Mouse (Mus musculus): ENCODE measurements around the gene Wdr95. TPM values are rescaled to one million over a fixed set of nuclear protein-coding genes. Genes with fewer than 3 reads are reported as not detected.

The Wdr95 gene
- total and polyA plus RNA-seq, 2 experiments: not detected

GRCm38 (mm10) chr5:149585910-149586309 lies 57.4 kb downstream of the Wdr95 start:
- Histone ChIP-seq H3K4me1 (ENCODE audit: control insufficient read depth, insufficient read depth, low read length) (no peaks in the 10 kb centered on the region), H3K36me3 (ENCODE audit: control insufficient read depth, insufficient read depth, low read length) (no peaks in the 10 kb centered on the region), H3K79me2 (ENCODE audit: control insufficient read depth, insufficient read depth, low read length) (no peaks in the 10 kb centered on the region), H3K9ac (ENCODE audit: low read depth, low read length) (no peak overlapping the region), H3K27ac (replicated peaks; ENCODE audit: insufficient read depth, low read depth, low read length) (no peak overlapping the region), H3K4me3 (ENCODE audit: insufficient read depth, low read depth, low read length) (no peak overlapping the region), H3K27me3 (ENCODE audit: control insufficient read depth, insufficient read depth, low read length) (no peaks in the 10 kb centered on the region)
- 64% methylated on average over 10 of the region's 10 CpGs for WGBS
- no peak for DNase-seq (ENCODE audit: extremely low read depth, low read depth, low spot score)
- TF ChIP-seq CTCF (IDR thresholded peaks at IDR 0.05; ENCODE audit: low read depth, low read length) (no peak), POLR2A (IDR thresholded peaks at IDR 0.05; ENCODE audit: extremely low read depth, insufficient read depth, low read length) (no peak)

GRCm38 (mm10) chr5:149587327-149587895 lies 58.9 kb downstream of the Wdr95 start:
- Histone ChIP-seq H3K4me1 (ENCODE audit: control insufficient read depth, insufficient read depth, low read length) (no peaks in the 10 kb centered on the region), H3K36me3 (ENCODE audit: control insufficient read depth, insufficient read depth, low read length) (no peaks in the 10 kb centered on the region), H3K9ac (ENCODE audit: low read depth, low read length) (no peak overlapping the region), H3K4me3 (ENCODE audit: insufficient read depth, low read depth, low read length) (no peak overlapping the region), H3K79me2 (ENCODE audit: control insufficient read depth, insufficient read depth, low read length) (no peaks in the 10 kb centered on the region), H3K27ac (replicated peaks; ENCODE audit: insufficient read depth, low read depth, low read length) (no peak overlapping the region), H3K27me3 (ENCODE audit: control insufficient read depth, insufficient read depth, low read length) (no peaks in the 10 kb centered on the region)
- TF ChIP-seq CTCF (IDR thresholded peaks at IDR 0.05; ENCODE audit: low read depth, low read length) (no peak), POLR2A (IDR thresholded peaks at IDR 0.05; ENCODE audit: extremely low read depth, insufficient read depth, low read length) (no peak)
- WGBS: 58% methylated on average over 11 of the region's 11 CpGs
- DNase-seq (ENCODE audit: extremely low read depth, low read depth, low spot score): no peak

GRCm38 (mm10) chr5:149588814-149589534 lies 60.5 kb downstream of the Wdr95 start:
- Histone ChIP-seq H3K4me1 (ENCODE audit: control insufficient read depth, insufficient read depth, low read length) (no peaks in the 10 kb centered on the region), H3K36me3 (ENCODE audit: control insufficient read depth, insufficient read depth, low read length) (no peaks in the 10 kb centered on the region), H3K27me3 (ENCODE audit: control insufficient read depth, insufficient read depth, low read length) (no peaks in the 10 kb centered on the region), H3K4me3 (ENCODE audit: insufficient read depth, low read depth, low read length) (no peak overlapping the region), H3K9ac (ENCODE audit: low read depth, low read length) (no peak overlapping the region), H3K79me2 (ENCODE audit: control insufficient read depth, insufficient read depth, low read length) (no peaks in the 10 kb centered on the region), H3K27ac (replicated peaks; ENCODE audit: insufficient read depth, low read depth, low read length) (no peak overlapping the region; the same call in 1 of the 2 replicates)
- TF ChIP-seq POLR2A (IDR thresholded peaks at IDR 0.05; ENCODE audit: extremely low read depth, insufficient read depth, low read length) (no peak), CTCF (IDR thresholded peaks at IDR 0.05; ENCODE audit: low read depth, low read length) (peak; percentile 14; the same call in 1 of the 2 replicates)
- no peak for DNase-seq (ENCODE audit: extremely low read depth, low read depth, low spot score)
- 56% methylated on average over 7 of the region's 7 CpGs for WGBS

- DNase-seq (ENCODE audit: extremely low read depth, low read depth, low spot score): no peak
- H3K27me3 ChIP-seq (ENCODE audit: control insufficient read depth, insufficient read depth, low read length): no peaks in the 10 kb centered on the region
- H3K9ac ChIP-seq (ENCODE audit: low read depth, low read length): no peak overlapping the region
- H3K79me2 ChIP-seq (ENCODE audit: control insufficient read depth, insufficient read depth, low read length): no peaks in the 10 kb centered on the region
- TF ChIP-seq CTCF (IDR thresholded peaks at IDR 0.05; ENCODE audit: low read depth, low read length) (no peak), POLR2A (IDR thresholded peaks at IDR 0.05; ENCODE audit: extremely low read depth, insufficient read depth, low read length) (no peak)
- H3K4me3 ChIP-seq (ENCODE audit: insufficient read depth, low read depth, low read length): no peak overlapping the region
- no peak overlapping the region for H3K27ac ChIP-seq (replicated peaks; ENCODE audit: insufficient read depth, low read depth, low read length)
- no peaks in the 10 kb centered on the region for H3K4me1 ChIP-seq (ENCODE audit: control insufficient read depth, insufficient read depth, low read length)
- H3K36me3 ChIP-seq (ENCODE audit: control insufficient read depth, insufficient read depth, low read length): no peaks in the 10 kb centered on the region
- WGBS: 68% methylated on average over 3 of the region's 3 CpGs
These were observed 61.5 kb downstream of the Wdr95 start for GRCm38 (mm10) chr5:149589932-149590331.

- Histone ChIP-seq H3K9ac (ENCODE audit: low read depth, low read length) (no peak overlapping the region), H3K4me3 (ENCODE audit: insufficient read depth, low read depth, low read length) (no peak overlapping the region), H3K79me2 (ENCODE audit: control insufficient read depth, insufficient read depth, low read length) (no peaks in the 10 kb centered on the region), H3K36me3 (ENCODE audit: control insufficient read depth, insufficient read depth, low read length) (no peaks in the 10 kb centered on the region), H3K4me1 (ENCODE audit: control insufficient read depth, insufficient read depth, low read length) (no peaks in the 10 kb centered on the region), H3K27me3 (ENCODE audit: control insufficient read depth, insufficient read depth, low read length) (no peaks in the 10 kb centered on the region), H3K27ac (replicated peaks; ENCODE audit: insufficient read depth, low read depth, low read length) (no peak overlapping the region)
- no peak for TF ChIP-seq POLR2A (IDR thresholded peaks at IDR 0.05; ENCODE audit: extremely low read depth, insufficient read depth, low read length)
- TF ChIP-seq CTCF (IDR thresholded peaks at IDR 0.05; ENCODE audit: low read depth, low read length): no peak
- 93% methylated on average over 3 of the region's 3 CpGs for WGBS
- no peak for DNase-seq (ENCODE audit: extremely low read depth, low read depth, low spot score)
These were observed 65.7 kb downstream of the Wdr95 start for GRCm38 (mm10) chr5:149594215-149594614.

GRCm38 (mm10) chr5:149597351-149597750 lies 68.9 kb downstream of the Wdr95 start:
- H3K4me3 ChIP-seq (ENCODE audit: insufficient read depth, low read depth, low read length): no peak overlapping the region
- 50% methylated on average over 18 of the region's 18 CpGs for WGBS

More at GRCm38 (mm10) chr5:149597351-149597750, 68.9 kb downstream of the Wdr95 start:
- Histone ChIP-seq H3K27me3 (ENCODE audit: control insufficient read depth, insufficient read depth, low read length) (no peaks in the 10 kb centered on the region; the same call in 1 of the 2 replicates), H3K36me3 (ENCODE audit: control insufficient read depth, insufficient read depth, low read length) (no peaks in the 10 kb centered on the region), H3K27ac (replicated peaks; ENCODE audit: insufficient read depth, low read depth, low read length) (no peak overlapping the region), H3K9ac (ENCODE audit: low read depth, low read length) (no peak overlapping the region), H3K79me2 (ENCODE audit: control insufficient read depth, insufficient read depth, low read length) (no peaks in the 10 kb centered on the region), H3K4me1 (ENCODE audit: control insufficient read depth, insufficient read depth, low read length) (no peaks in the 10 kb centered on the region)
- TF ChIP-seq CTCF (IDR thresholded peaks at IDR 0.05; ENCODE audit: low read depth, low read length): no peak
- no peak for TF ChIP-seq POLR2A (IDR thresholded peaks at IDR 0.05; ENCODE audit: extremely low read depth, insufficient read depth, low read length)
- DNase-seq (ENCODE audit: extremely low read depth, low read depth, low spot score): no peak

Measured in liver, adult 2 months (tissue).